Comparison of ENCODE assay signal across 9 mouse cellular contexts in genomic region chr7:105569512-105570496, GRCm38 (mm10). TPM values are rescaled to one million over a fixed set of nuclear protein-coding genes. Genes with fewer than 3 reads are reported as not detected.
DNase-seq lines count a peak whose midpoint lies in the region; ATAC-seq lines count a peak whose summit lies in the region.
"Had no signal": no experiment of that assay in that cellular context is flagged by ENCODE, and none has a peak within 500 bp of the region (broad histone marks: within the 10 kb centered on the region; RNA-seq: fewer than 3 reads in every experiment).

No protein-coding gene starts in this region.

- H3K4me1 ChIP-seq in kidney, embryonic 14.5 days (ENCODE audit: control insufficient read depth, insufficient read depth, low read length), result peaks cover 18% of the 10 kb centered on the region; the same call in 1 of the 2 replicates
- peaks cover 38% of the 10 kb centered on the region for H3K4me1 ChIP-seq in forebrain, embryonic 15.5 days
- H3K4me1 ChIP-seq in midbrain, embryonic 14.5 days (ENCODE audit: control insufficient read depth, insufficient read depth, low read length), result peaks cover 38% of the 10 kb centered on the region

- 29% methylated on average over 12 of the region's 12 CpGs for WGBS in kidney, embryonic 14.5 days
- 8% methylated on average over 12 of the region's 12 CpGs for WGBS in forebrain, embryonic 15.5 days
- WGBS in midbrain, embryonic 14.5 days, result 5% methylated on average over 12 of the region's 12 CpGs

- no peak overlapping the region for H3K4me2 ChIP-seq in kidney, embryonic 14.5 days (replicated peaks; ENCODE audit: low read depth, low read length)
- H3K4me2 ChIP-seq in forebrain, embryonic 15.5 days (replicated peaks), result peak overlapping the region; percentile 45
- H3K4me2 ChIP-seq in midbrain, embryonic 14.5 days (ENCODE audit: low read length), result peak overlapping the region; percentile 55
- H3K4me2 ChIP-seq: stomach, embryonic 15.5 days had no signal

- H3K27ac ChIP-seq in kidney, embryonic 14.5 days (ENCODE audit: low read depth, low read length), result no peak overlapping the region
- peak overlapping the region; percentile 83 for H3K27ac ChIP-seq in forebrain, embryonic 15.5 days (replicated peaks)
- peak overlapping the region; percentile 86 for H3K27ac ChIP-seq in midbrain, embryonic 14.5 days (replicated peaks; ENCODE audit: low read depth, low read length)
- H3K27ac ChIP-seq: stomach, embryonic 15.5 days had no signal

- no peak for DNase-seq in kidney, postnatal 36 days
- peak; percentile 87 to 88 for DNase-seq in cerebellum, adult 18-20 months
- DNase-seq in midbrain, embryonic 14.5 days, result peak; percentile 78
- no peak for DNase-seq in thymus, adult 18-20 months
- no peak for DNase-seq in right cerebral cortex, postnatal 14 days
- no peak for DNase-seq in adrenal gland, postnatal 10 days

- no peaks in the 10 kb centered on the region for H3K9me3 ChIP-seq in kidney, embryonic 14.5 days (ENCODE audit: control insufficient read depth, low read length)
- H3K9me3 ChIP-seq in forebrain, embryonic 15.5 days, result no peaks in the 10 kb centered on the region
- H3K9me3 ChIP-seq in midbrain, embryonic 14.5 days (ENCODE audit: control insufficient read depth, low read length), result no peaks in the 10 kb centered on the region
- H3K9me3 ChIP-seq: stomach, embryonic 15.5 days had no signal

- no peak overlapping the region for H3K4me3 ChIP-seq in kidney, embryonic 14.5 days (ENCODE audit: low read length)
- H3K4me3 ChIP-seq in forebrain, embryonic 15.5 days, result peak overlapping the region; percentile 30
- H3K4me3 ChIP-seq in midbrain, embryonic 14.5 days (replicated peaks; ENCODE audit: low read depth, low read length), result peak overlapping the region; percentile 26
- H3K4me3 ChIP-seq: stomach, embryonic 15.5 days had no signal

- ATAC-seq in kidney, embryonic 14.5 days (ENCODE audit: low FRiP score, low TSS enrichment), result peak; percentile 20; the same call in 1 of the 2 replicates
- peak; percentile 33 for ATAC-seq in forebrain, embryonic 15.5 days (replicated peaks)
- peak; percentile 38 for ATAC-seq in midbrain, embryonic 14.5 days (ENCODE audit: low FRiP score, low TSS enrichment)

- peaks cover 39% of the 10 kb centered on the region for H3K36me3 ChIP-seq in kidney, embryonic 14.5 days (ENCODE audit: control insufficient read depth, insufficient read depth, low read length)
- H3K36me3 ChIP-seq in forebrain, embryonic 15.5 days, result peaks cover 44% of the 10 kb centered on the region
- peaks cover 57% of the 10 kb centered on the region for H3K36me3 ChIP-seq in midbrain, embryonic 14.5 days (ENCODE audit: control insufficient read depth, insufficient read depth, low read length)
- H3K36me3 ChIP-seq: stomach, embryonic 15.5 days had no signal

- H3K9ac ChIP-seq in kidney, embryonic 14.5 days (ENCODE audit: low read depth, low read length), result peak overlapping the region; percentile 29; the same call in 1 of the 2 replicates
- peak overlapping the region; percentile 34 for H3K9ac ChIP-seq in forebrain, embryonic 15.5 days (replicated peaks)
- H3K9ac ChIP-seq in midbrain, embryonic 14.5 days (replicated peaks; ENCODE audit: low read length), result peak overlapping the region; percentile 0
- H3K9ac ChIP-seq: stomach, embryonic 15.5 days had no signal

- no peaks in the 10 kb centered on the region for H3K27me3 ChIP-seq in kidney, embryonic 14.5 days (ENCODE audit: control insufficient read depth, insufficient read depth, low read length)
- H3K27me3 ChIP-seq in forebrain, embryonic 15.5 days, result no peaks in the 10 kb centered on the region
- no peaks in the 10 kb centered on the region for H3K27me3 ChIP-seq in midbrain, embryonic 14.5 days (ENCODE audit: control insufficient read depth, insufficient read depth, low read length)
- H3K27me3 ChIP-seq: stomach, embryonic 15.5 days had no signal

RNA-seq across cellular contexts. Expression of gene Apbb1, which starts 11.6 kb away (rescaled TPM):
- 40.1 and 43.0 TPM in 2 replicates for polyA plus RNA-seq in kidney, embryonic 14.5 days (2014; fragmentation: Nextera tagmentation; extraction: Ambion mirVana)
- polyA plus RNA-seq in forebrain, embryonic 15.5 days (2015; fragmentation: Nextera tagmentation; extraction: Ambion mirVana), result 249 and 255 TPM in 2 replicates
- polyA plus RNA-seq in midbrain, embryonic 14.5 days (2014; fragmentation: Nextera tagmentation; extraction: Ambion mirVana), result 227 and 305 TPM in 2 replicates
- total RNA-seq in adrenal gland, postnatal 10 days (2021), result 10 to 100 TPM; 19.6 to 25.2 TPM

RNA-seq across cellular contexts. Expression of gene Smpd1, which starts 15.6 kb away (rescaled TPM):
- 35.2 and 45.7 TPM in 2 replicates for polyA plus RNA-seq in kidney, embryonic 14.5 days (2014; fragmentation: Nextera tagmentation; extraction: Ambion mirVana)
- polyA plus RNA-seq in forebrain, embryonic 15.5 days (2015; fragmentation: Nextera tagmentation; extraction: Ambion mirVana), result 65.5 and 69.8 TPM in 2 replicates
- polyA plus RNA-seq in midbrain, embryonic 14.5 days (2014; fragmentation: Nextera tagmentation; extraction: Ambion mirVana), result 90.6 and 91.4 TPM in 2 replicates
- total RNA-seq in adrenal gland, postnatal 10 days (2021), result 10 to 100 TPM; 59.2 to 68.1 TPM

RNA-seq across cellular contexts. Expression of gene Hpx, which starts 30.1 kb away (rescaled TPM):
- polyA plus RNA-seq in kidney, embryonic 14.5 days (2014; fragmentation: Nextera tagmentation; extraction: Ambion mirVana), result 0.14 and 0.34 TPM in 2 replicates
- polyA plus RNA-seq in forebrain, embryonic 15.5 days (2015; fragmentation: Nextera tagmentation; extraction: Ambion mirVana), result 0.11 and 0.24 TPM in 2 replicates
- polyA plus RNA-seq in midbrain, embryonic 14.5 days (2014; fragmentation: Nextera tagmentation; extraction: Ambion mirVana), result 0.27 and 0.55 TPM in 2 replicates
- 100 to 1,000 TPM; 313 to 789 TPM for total RNA-seq in adrenal gland, postnatal 10 days (2021)

Comparison
In these comparisons a context has a peak if more than half of its experiments do, and no peak if none do; other contexts are left out.
1. DNase-seq: peak in cerebellum, adult 18-20 months (2 of 2) and midbrain, embryonic 14.5 days (single experiment); none in kidney, postnatal 36 days (0 of 2), thymus, adult 18-20 months (0 of 2), right cerebral cortex, postnatal 14 days (single experiment) and adrenal gland, postnatal 10 days (single experiment).
2. Peak in every context shown above with its lines, with median percentiles within 50 percentile points of each other: ATAC-seq and H3K9ac ChIP-seq.